Comparison of ENCODE assay signal across 24 mouse cellular contexts in the genomic region with DNA sequence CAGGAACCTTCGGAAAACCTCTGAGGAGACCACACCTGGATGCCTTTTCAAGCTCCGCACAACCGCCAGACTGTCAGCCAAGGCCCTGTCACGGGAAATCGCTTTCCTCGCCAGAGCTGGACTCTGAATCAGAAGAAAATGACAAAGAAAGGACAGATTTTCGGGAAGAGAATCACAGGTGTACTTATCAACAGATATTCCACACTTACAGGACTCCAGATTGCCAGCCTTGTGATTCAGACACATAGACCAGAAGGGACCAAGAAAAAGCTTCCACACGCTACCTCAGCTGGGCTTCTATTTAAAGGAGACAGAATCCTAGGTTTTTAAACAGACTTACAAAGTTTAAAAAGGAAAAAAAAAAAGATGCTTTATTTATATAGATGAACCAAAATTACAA.
"Had no signal": no experiment of that assay in that cellular context is flagged by ENCODE, and none has a peak within 500 bp of the region (broad histone marks: within the 10 kb centered on the region; RNA-seq: fewer than 3 reads in every experiment).

No protein-coding gene starts in this region.

- H3K4me1 ChIP-seq: intestine, embryonic 15.5 days; kidney, embryonic 15.5 days; megakaryocyte, embryonic 14.5 days; midbrain, embryonic 15.5 days; neural tube, embryonic 13.5 days had no signal

- H3K27ac ChIP-seq: intestine, embryonic 15.5 days; kidney, embryonic 15.5 days; liver, embryonic 14.5 days; midbrain, embryonic 15.5 days; neural tube, embryonic 13.5 days; stomach, postnatal 0 days had no signal

- DNase-seq: kidney, adult 11 months; kidney, adult 8-10 months; kidney, postnatal 10 days; kidney, postnatal 4 days; layer of hippocampus, postnatal 36 days; liver, postnatal 0 days; lung, embryonic 14.5 days; lung, postnatal 36 days; right cerebral cortex, postnatal 14 days; right cerebral cortex, postnatal 4 days; thymus, adult 2 months; thymus, postnatal 14 days; thymus, postnatal 4 days had no signal

- H3K9me3 ChIP-seq: intestine, embryonic 15.5 days; kidney, embryonic 15.5 days; midbrain, embryonic 15.5 days; neural tube, embryonic 13.5 days had no signal

- ATAC-seq: intestine, embryonic 15.5 days; liver, postnatal 0 days; lung, postnatal 0 days; midbrain, embryonic 15.5 days had no signal

- H3K9ac ChIP-seq: intestine, embryonic 15.5 days; kidney, embryonic 15.5 days; liver, embryonic 14.5 days; liver, postnatal 0 days; lung, embryonic 14.5 days; midbrain, embryonic 15.5 days; neural tube, embryonic 13.5 days had no signal

- H3K4me3 ChIP-seq: intestine, embryonic 15.5 days; kidney, embryonic 15.5 days; left cerebral cortex, adult 2 months; megakaryocyte, embryonic 14.5 days; midbrain, embryonic 15.5 days; neural tube, embryonic 13.5 days had no signal

- H3K4me2 ChIP-seq: intestine, embryonic 15.5 days; kidney, embryonic 15.5 days; liver, embryonic 11.5 days; lung, embryonic 14.5 days; midbrain, embryonic 11.5 days; midbrain, embryonic 15.5 days; neural tube, embryonic 13.5 days had no signal

- H3K27me3 ChIP-seq: intestine, embryonic 15.5 days; kidney, embryonic 15.5 days; megakaryocyte, embryonic 14.5 days; midbrain, embryonic 15.5 days; neural tube, embryonic 13.5 days had no signal
